Mouse (Mus musculus): ENCODE results near the gene Ttll11.

GRCm38 (mm10) chr2:36002188-36002587 lies 22.5 kb upstream of the Ttll11 start:
- no peak for TF ChIP-seq TAL1 (IDR thresholded peaks at IDR 0.05; ENCODE audit: low read length)
- no peak for TF ChIP-seq GATA1 (IDR thresholded peaks at IDR 0.05; ENCODE audit: low read length)
